Mouse (Mus musculus) intestine, embryonic 16.5 days (tissue): Measurements from ENCODE around the gene Rhot1. TPM values are rescaled to one million over a fixed set of nuclear protein-coding genes. Genes with fewer than 3 reads are reported as not detected.

ENCODE experiments used
- ATAC-seq: fragments of 200-750 bp; cut with Nextera tagmentation; 2 replicates; pipeline ENCODE4 v1.8.0; 2017; ENCODE audit warnings: moderate TSS enrichment, moderate library complexity
- H3K27ac ChIP-seq: fragments of 300-500 bp; sonication (generic); 2 replicates; pipeline ENCODE4 v1.5.1; 2014; ENCODE audit warnings: mild to moderate bottlenecking, low read length
- H3K27me3 ChIP-seq: fragments of 300-500 bp; sonication (generic); replicated peaks from 2 replicates; pipeline ENCODE4 v1.6.1; 2014; ENCODE audit warnings: low read length, control low read depth, mixed read lengths; ENCODE audit not compliant: control insufficient read depth, insufficient read depth
- H3K36me3 ChIP-seq: fragments of 300-500 bp; sonication (generic); 2 replicates; pipeline ENCODE4 v1.6.1; 2014; ENCODE audit warnings: low read length, control low read depth; ENCODE audit not compliant: control insufficient read depth, insufficient read depth
- H3K4me1 ChIP-seq: fragments of 300-500 bp; sonication (generic); 2 replicates; pipeline ENCODE4 v1.6.1; 2014; ENCODE audit warnings: low read length, control low read depth, mixed read lengths; ENCODE audit not compliant: control insufficient read depth, insufficient read depth
- H3K4me2 ChIP-seq: fragments of 300-500 bp; sonication (generic); 2 replicates; pipeline ENCODE4 v1.6.1; 2014; ENCODE audit warnings: low read depth, low read length, control low read depth
- H3K4me3 ChIP-seq: fragments of 300-500 bp; sonication (generic); 2 replicates; pipeline ENCODE4 v1.5.1; 2014; ENCODE audit warnings: mild to moderate bottlenecking, low read length
- H3K9ac ChIP-seq: fragments of 300-500 bp; sonication (generic); 2 replicates; pipeline ENCODE4 v1.6.1; 2014; ENCODE audit warnings: low read depth, low read length
- H3K9me3 ChIP-seq: fragments of 300-500 bp; sonication (generic); 2 replicates; pipeline ENCODE4 v1.6.1; 2016; ENCODE audit warnings: low read length, control low read depth; ENCODE audit not compliant: control insufficient read depth
- WGBS: fragments of 180-500 bp; shearing (Covaris S2); extraction: QIAGEN DNeasy Blood & Tissue Kit; methylation state at CpG from one replicate; pipeline ENCODE4 v1.1.7; 2014; 5-methylcytosine and 5-hydroxymethylcytosine counted together
- polyA plus RNA-seq: library from polyadenylated mRNA; unstranded; fragments of >200 nt; fragmentation: Nextera tagmentation; extraction: Ambion mirVana; gene quantifications from 2 replicates; pipeline ENCODE4 v1.2.1, GENCODE M21; 2015

Rhot1 gene
- polyA plus RNA-seq, 1 experiment from 2014 or later, result 38.0 TPM

GRCm38 (mm10) chr11:80295066-80295465, 86.2 kb downstream of the Rhot1 start:
- Histone ChIP-seq H3K4me1 (peaks cover 11% of the 10 kb centered on the region), H3K27ac (no peak overlapping the region), H3K27me3 (peaks cover 12% of the 10 kb centered on the region), H3K9ac (no peak overlapping the region), H3K4me3 (no peak overlapping the region), H3K36me3 (no peaks in the 10 kb centered on the region), H3K4me2 (no peak overlapping the region), H3K9me3 (peaks cover 5% of the 10 kb centered on the region; the same call in 1 of the 2 replicates)
- no peak for ATAC-seq
- 9% methylated on average over 9 of the region's 9 CpGs for WGBS

- Histone ChIP-seq H3K4me3 (no peak overlapping the region), H3K9ac (no peak overlapping the region), H3K27me3 (peaks cover 15% of the 10 kb centered on the region), H3K27ac (no peak overlapping the region), H3K4me2 (no peak overlapping the region), H3K4me1 (peaks cover 7% of the 10 kb centered on the region; the same call in 1 of the 2 replicates), H3K9me3 (peaks cover 5% of the 10 kb centered on the region; the same call in 1 of the 2 replicates), H3K36me3 (no peaks in the 10 kb centered on the region)
- ATAC-seq, result no peak
- 23% methylated on average over 14 of the region's 14 CpGs for WGBS
Observed at GRCm38 (mm10) chr11:80295785-80296184, 87.0 kb downstream of the Rhot1 start.

GRCm38 (mm10) chr11:80299513-80300235, 90.9 kb downstream of the Rhot1 start:
- Histone ChIP-seq H3K4me1 (peaks cover 15% of the 10 kb centered on the region), H3K4me3 (no peak overlapping the region; the same call in 1 of the 2 replicates), H3K36me3 (no peaks in the 10 kb centered on the region), H3K9ac (no peak overlapping the region), H3K27me3 (peaks cover 30% of the 10 kb centered on the region), H3K4me2 (peak overlapping the region; percentile 99; the same call in 1 of the 2 replicates), H3K27ac (no peak overlapping the region), H3K9me3 (no peaks in the 10 kb centered on the region)
- 9% methylated on average over 12 of the region's 12 CpGs for WGBS
- ATAC-seq, result no peak

- H3K4me1 ChIP-seq, result peaks cover 15% of the 10 kb centered on the region
- peaks cover 30% of the 10 kb centered on the region for H3K27me3 ChIP-seq
- peak within 1 kb of the TSS; percentile 72 for H3K4me3 ChIP-seq
- under 1% methylated on average over 61 of the region's 81 CpGs for WGBS
- H3K27ac ChIP-seq, result peak within 1 kb of the TSS; percentile 14; the same call in 1 of the 2 replicates
- peak within 1 kb of the TSS; percentile 75 for H3K9ac ChIP-seq
- H3K4me2 ChIP-seq, result peak within 1 kb of the TSS; percentile 99
- ATAC-seq, result peak; percentile 67
- H3K9me3 ChIP-seq, result no peaks in the 10 kb centered on the region
- no peaks in the 10 kb centered on the region for H3K36me3 ChIP-seq
Observed at GRCm38 (mm10) chr11:80300551-80301315, 91.9 kb downstream of the Rhot1 start, which contains the start of gene Rhbdl3. Rhbdl3 (plus strand) TSS chr11:80300912.

GRCm38 (mm10) chr11:80301316-80302045, 92.7 kb downstream of the Rhot1 start:
- Histone ChIP-seq H3K9ac (peak overlapping the region; percentile 75), H3K36me3 (no peaks in the 10 kb centered on the region), H3K9me3 (no peaks in the 10 kb centered on the region), H3K4me3 (peak overlapping the region; percentile 72), H3K27ac (peak overlapping the region; percentile 14; the same call in 1 of the 2 replicates), H3K4me2 (peak overlapping the region; percentile 99), H3K27me3 (peaks cover 26% of the 10 kb centered on the region), H3K4me1 (peaks cover 15% of the 10 kb centered on the region)
- WGBS, result under 1% methylated on average over 53 of the region's 53 CpGs
- ATAC-seq, result peak; percentile 60

GRCm38 (mm10) chr11:80302046-80302390, 93.2 kb downstream of the Rhot1 start:
- Histone ChIP-seq H3K27ac (no peak overlapping the region), H3K4me2 (peak overlapping the region; percentile 99), H3K4me1 (peaks cover 15% of the 10 kb centered on the region), H3K4me3 (peak overlapping the region; percentile 72), H3K9me3 (no peaks in the 10 kb centered on the region), H3K27me3 (peaks cover 26% of the 10 kb centered on the region), H3K36me3 (no peaks in the 10 kb centered on the region), H3K9ac (peak overlapping the region; percentile 75)
- ATAC-seq, result no peak
- WGBS, result 3% methylated on average over 9 of the region's 9 CpGs

GRCm38 (mm10) chr11:80302536-80302935, 93.7 kb downstream of the Rhot1 start:
- H3K9ac ChIP-seq, result 0 out of 2 replicates have a peak overlapping the region, but pooled peaks have one; percentile 75
- no peaks in the 10 kb centered on the region for H3K9me3 ChIP-seq
- H3K27me3 ChIP-seq, result peaks cover 26% of the 10 kb centered on the region
- H3K4me3 ChIP-seq, result peak overlapping the region; percentile 72
- H3K4me2 ChIP-seq, result peak overlapping the region; percentile 99
- peaks cover 15% of the 10 kb centered on the region for H3K4me1 ChIP-seq
- no peak overlapping the region for H3K27ac ChIP-seq
- no peaks in the 10 kb centered on the region for H3K36me3 ChIP-seq
- 1% methylated on average over 11 of the region's 11 CpGs for WGBS
- peak; percentile 75 for ATAC-seq

GRCm38 (mm10) chr11:80303746-80304145, 94.9 kb downstream of the Rhot1 start:
- Histone ChIP-seq H3K4me3 (no peak overlapping the region), H3K36me3 (no peaks in the 10 kb centered on the region), H3K27ac (no peak overlapping the region), H3K4me2 (no peak overlapping the region), H3K9ac (no peak overlapping the region), H3K9me3 (no peaks in the 10 kb centered on the region), H3K4me1 (peaks cover 15% of the 10 kb centered on the region), H3K27me3 (peaks cover 23% of the 10 kb centered on the region)
- WGBS, result 83% methylated on average over 3 of the region's 3 CpGs
- no peak for ATAC-seq

- Histone ChIP-seq H3K27me3 (peaks cover 17% of the 10 kb centered on the region), H3K36me3 (no peaks in the 10 kb centered on the region), H3K4me1 (peaks cover 13% of the 10 kb centered on the region), H3K4me3 (no peak overlapping the region), H3K27ac (no peak overlapping the region), H3K9me3 (no peaks in the 10 kb centered on the region), H3K4me2 (no peak overlapping the region), H3K9ac (no peak overlapping the region)
- ATAC-seq, result no peak
- 83% methylated on average over 10 of the region's 10 CpGs for WGBS
Observed at GRCm38 (mm10) chr11:80304846-80305245, 96.0 kb downstream of the Rhot1 start.
